Mouse (Mus musculus): Measurements from ENCODE around the gene Arhgap28.

Gene Arhgap28

DNA sequence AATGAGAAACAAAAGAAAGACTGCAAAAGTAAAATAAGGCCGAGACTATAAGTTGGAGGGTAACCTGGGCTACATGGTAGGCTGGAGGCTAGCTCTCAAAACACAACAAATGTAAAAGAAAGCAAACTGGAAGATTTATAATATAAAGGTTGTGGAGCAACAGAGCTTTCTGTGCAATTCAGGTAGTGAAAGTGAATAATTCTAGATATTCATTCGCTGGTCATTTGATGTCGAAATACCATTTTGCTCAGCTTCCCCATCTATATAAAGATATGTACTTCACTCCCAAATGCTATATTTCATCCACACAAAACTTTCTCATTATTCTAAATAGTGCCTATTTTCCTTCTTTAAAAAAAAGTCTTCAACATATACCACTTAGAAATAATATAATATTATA is 66.9 kb downstream of the Arhgap28 start:
- DNase-seq (ENCODE audit: low read depth, low spot score): no peak

DNA sequence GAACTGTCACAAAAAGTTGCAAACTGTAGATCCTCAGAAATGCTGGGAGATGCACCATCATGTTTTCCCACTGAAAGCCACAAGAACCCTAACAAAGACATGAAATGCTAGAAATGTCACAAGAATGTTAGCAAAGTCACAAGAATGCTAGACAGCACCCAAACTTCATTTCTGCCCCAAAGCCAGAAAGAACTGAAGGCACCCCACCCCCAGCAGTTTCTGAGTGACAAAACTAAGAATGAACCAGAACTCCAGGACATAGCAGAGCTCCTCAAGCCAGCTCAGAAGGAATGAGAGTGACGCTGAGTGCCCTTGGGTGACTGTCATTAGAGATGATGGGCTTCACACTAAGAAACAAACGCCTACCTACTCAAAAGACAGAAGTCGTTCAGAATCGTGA is 68.4 kb downstream of the Arhgap28 start:
- no peak for DNase-seq (ENCODE audit: low read depth, low spot score)

GRCm38 (mm10) chr17:67931396-67931795 is 72.5 kb downstream of the Arhgap28 start:
- no peak for DNase-seq (ENCODE audit: low read depth, low spot score)

DNA sequence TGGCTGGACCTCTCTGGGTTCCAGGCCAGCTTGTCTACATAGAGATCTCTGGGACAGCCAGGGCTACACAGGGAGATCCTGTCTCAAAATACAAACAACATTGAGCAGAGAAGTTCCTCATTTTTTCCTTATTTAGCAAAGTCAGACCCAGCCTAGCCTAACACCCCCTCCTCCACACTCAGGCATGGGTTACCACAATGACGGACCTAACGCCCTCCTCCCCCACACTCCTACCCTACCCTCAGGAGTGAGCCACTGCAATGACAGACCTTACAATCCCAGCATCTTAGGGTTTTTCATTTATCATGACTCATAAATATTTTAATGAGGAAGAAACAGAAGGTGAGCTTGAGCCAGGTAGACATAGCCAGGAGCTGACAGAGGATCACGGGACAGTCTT is 73.0 kb downstream of the Arhgap28 start:
- no peak for DNase-seq (ENCODE audit: low read depth, low spot score)

GRCm38 (mm10) chr17:67930467-67930866 is 73.5 kb downstream of the Arhgap28 start:
- no peak for DNase-seq (ENCODE audit: low read depth, low spot score)

DNA sequence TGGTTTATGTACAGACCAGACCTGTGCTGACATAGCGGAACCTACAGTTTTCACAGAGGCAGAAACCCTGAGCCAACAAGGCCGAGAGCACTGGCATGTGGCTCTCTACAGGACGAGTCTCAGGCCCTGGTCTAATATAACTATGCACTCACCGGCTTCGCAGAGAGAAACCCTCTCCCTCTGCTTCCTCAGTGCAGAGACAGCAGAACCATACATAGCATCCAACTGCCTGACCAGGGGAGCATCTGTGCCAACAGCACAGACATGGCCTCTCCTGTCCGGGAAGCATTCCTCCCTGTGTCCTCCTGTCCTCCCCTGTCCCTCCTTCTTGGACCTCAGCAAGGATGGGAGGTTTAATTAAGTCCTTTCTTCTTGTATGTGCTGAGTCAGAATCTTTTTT is 75.6 kb downstream of the Arhgap28 start:
- DNase-seq (ENCODE audit: low read depth, low spot score): no peak

- no peak for DNase-seq (ENCODE audit: low read depth, low spot score)
Measured at GRCm38 (mm10) chr17:67927864-67928263, 76.1 kb downstream of the Arhgap28 start.

DNA sequence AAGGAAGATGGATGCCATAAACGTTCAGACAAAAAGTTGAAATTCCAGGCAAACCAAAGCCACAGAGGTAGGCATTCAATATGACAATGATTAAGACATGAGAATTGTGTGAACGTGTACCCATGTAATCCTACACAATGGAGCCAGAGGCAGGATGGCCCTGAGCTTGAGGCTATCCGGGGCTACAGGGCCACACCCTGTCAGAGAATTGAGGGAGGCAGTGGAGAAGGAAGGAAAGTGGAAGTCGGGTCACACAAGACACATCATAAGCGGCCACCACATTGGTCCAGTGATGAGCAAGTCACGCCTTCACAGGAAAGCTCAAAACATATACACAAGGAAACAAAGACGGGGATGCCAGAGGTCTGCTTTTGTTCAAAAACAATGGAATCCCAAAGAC is 84.0 kb downstream of the Arhgap28 start:
- no peak for DNase-seq (ENCODE audit: low read depth, low spot score)

GRCm38 (mm10) chr17:67918201-67918600 is 85.7 kb downstream of the Arhgap28 start:
- no peak for DNase-seq (ENCODE audit: low read depth, low spot score)

DNA sequence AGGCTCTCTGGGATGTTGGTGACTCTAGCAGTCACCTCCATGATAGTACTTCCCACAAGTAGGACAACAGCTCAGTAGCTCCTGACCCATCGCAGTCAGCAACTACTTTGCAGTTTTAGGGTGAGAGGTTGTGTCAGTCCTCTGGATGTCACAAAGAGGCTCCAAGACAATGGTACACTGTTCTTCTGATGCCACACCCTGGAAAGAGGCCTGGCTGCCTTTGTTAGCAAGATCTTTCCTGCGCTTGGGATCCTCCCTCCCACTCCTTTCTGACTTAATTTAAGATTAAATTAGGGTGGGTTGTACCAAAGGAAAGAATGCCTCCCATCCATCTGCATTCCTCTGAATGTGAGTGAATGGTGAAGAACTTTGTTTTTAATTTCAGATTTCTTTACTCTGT is 87.0 kb downstream of the Arhgap28 start:
- no peak for DNase-seq (ENCODE audit: low read depth, low spot score)

- no peak for DNase-seq (ENCODE audit: low read depth, low spot score)
Measured at GRCm38 (mm10) chr17:67912640-67913039, 91.3 kb downstream of the Arhgap28 start.

DNA sequence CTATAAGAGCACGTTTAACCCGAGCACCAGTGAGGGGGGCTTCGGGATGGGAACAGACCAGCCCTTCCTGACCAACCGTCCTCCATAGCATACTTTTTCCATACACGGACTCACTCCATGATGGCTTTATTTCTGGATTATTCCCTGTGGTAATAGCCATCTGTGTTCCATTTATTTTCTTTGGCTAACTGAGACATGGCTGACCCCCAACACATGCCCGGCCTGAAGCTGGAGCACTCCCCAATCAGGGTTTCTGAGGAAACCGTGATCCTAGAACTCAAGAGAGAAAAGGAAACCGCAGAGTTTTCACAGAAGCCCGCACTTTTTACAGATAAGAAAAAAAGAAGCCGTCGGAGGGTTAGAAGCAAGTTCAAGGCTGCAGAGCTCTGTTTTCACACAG is 91.9 kb downstream of the Arhgap28 start:
- no peak for DNase-seq (ENCODE audit: low read depth, low spot score)

- DNase-seq (ENCODE audit: low read depth, low spot score): no peak
Measured at GRCm38 (mm10) chr17:67908537-67908936, 95.4 kb downstream of the Arhgap28 start.

DNA sequence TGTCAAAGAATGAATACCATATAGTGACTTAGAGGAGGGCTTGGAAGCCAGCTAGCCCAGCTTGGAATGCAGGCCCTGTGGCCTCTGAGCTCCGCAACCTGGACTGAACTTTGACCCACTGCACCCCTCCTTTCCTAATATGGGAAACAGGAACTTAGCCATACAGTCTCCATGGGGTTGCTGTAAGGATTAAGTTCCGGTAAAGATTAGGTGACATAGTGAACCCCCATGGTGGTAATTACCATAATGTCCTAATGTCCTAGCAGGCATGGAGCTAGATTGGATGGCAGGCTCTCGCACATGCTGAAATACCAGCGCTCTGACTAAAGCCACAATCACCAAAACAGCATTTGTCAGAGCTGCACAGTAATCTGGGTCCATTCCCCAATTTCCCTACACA is 95.8 kb downstream of the Arhgap28 start:
- DNase-seq (ENCODE audit: low read depth, low spot score): no peak

DNA sequence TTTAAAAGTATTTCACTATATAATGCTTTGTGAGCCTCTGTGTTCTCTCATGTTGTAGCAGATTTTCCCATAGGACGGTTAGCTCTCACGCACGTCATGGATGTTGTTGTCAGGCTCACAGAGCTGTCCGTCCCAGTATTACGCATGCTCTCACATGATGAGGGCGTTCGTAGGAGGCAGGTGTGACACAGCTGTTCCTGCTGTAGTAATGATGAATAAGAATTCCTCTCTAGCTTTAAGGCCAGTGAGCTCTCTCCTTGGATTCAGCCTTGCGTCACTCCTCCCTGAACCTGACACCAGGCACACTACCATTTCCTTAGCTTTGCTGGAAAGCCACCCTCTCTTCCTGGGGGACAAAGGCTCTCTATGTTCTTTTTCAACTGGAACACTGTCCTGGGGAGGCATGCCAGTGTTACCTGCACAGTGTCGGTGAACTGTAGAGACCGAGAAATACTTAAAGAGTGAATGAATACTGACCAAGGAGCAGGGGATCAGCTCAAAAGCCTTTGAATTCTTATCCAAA is 96.3 kb downstream of the Arhgap28 start:
- no peak for DNase-seq (ENCODE audit: low read depth, low spot score)

DNA sequence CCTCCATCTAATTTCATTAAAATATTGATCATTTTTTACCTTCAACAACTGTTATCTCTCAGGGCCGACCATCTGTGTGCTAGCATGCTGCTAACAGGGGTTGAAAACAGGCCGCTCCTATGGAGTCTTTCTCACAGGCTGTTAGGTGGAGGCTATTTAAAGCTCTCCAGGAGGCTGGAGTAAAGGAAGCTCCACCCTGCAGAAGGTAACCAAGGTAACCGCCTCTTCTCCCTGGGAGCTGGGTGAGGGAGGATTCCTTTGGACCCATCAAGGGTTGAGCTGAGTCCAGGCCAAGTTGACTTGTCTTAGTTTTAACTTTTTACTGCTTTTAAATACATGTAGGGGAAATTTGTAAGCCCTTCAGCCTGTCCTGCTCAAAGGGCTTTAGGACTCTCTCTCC is 97.7 kb downstream of the Arhgap28 start:
- no peak for DNase-seq (ENCODE audit: low read depth, low spot score)

DNA sequence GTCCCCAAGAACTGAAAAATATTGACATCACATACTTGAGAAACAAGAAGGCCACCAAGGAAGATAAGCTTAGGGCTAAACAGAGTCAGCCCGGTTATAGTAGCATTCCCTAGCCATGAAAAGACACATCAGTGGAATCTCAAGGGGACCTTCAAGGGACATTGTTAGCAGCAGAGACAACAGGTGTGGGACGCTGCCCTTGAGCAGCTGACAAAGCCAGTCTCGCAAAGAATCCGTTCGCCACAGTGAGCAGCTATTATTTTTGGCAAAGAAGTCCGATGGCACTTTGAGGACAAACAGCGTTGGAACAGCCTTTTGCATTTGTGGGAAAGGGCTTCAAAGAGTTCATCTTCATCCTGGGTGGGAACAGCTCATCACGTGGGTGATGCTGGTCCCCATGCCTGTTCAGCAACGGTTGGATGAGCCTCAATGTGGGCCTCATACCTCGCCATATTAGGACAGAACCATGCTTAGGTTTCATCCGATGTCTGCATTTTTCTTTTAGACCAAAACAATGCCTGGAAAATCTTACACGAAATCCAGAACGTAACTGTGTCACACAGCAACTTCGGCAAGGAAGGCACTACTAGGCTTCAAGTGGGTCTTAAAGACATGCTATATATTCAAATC is 99.5 kb downstream of the Arhgap28 start:
- no peak for DNase-seq (ENCODE audit: low read depth, low spot score)

DNA sequence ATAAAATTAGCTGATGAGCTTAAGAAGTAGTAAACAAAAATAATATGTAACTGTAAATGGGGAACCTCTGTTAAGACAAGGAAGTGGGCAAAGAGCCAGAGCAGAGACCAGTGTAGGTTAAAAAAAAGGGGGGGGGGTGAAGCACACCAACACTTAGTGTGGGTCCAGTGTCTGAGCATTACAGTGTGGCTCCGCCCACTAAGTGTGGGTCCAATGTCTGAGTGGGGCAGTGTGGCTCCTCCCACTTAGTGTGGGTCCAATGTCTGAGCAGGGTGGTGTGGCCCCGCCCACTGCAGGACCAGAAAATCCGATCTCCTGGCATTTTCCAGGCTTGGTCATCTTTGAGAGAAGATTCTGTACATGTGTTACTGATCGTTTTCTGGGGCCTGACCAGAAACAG is 101.1 kb downstream of the Arhgap28 start:
- no peak for DNase-seq (ENCODE audit: low read depth, low spot score)

- DNase-seq (ENCODE audit: low read depth, low spot score): no peak
Measured at GRCm38 (mm10) chr17:67901161-67901560, 102.8 kb downstream of the Arhgap28 start.

DNA sequence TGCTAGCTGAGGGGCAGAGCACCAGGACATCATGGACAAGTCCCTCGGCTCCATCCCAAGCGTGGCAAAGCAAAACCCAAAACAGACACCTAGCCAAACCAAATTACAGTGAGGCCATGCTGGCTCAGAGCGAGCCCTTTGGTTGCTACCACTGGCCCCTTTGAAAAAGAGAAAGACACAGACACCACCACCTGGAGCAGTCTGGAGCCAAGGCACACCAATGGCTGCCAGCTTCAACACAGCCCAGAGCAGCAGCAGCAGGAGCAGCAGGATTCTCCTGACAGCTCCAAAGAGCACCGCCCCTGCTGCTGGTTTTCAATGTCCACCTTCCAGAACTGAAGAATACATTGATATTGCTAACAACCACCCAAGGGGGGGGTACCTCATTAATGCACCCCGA is 104.5 kb downstream of the Arhgap28 start:
- no peak for DNase-seq (ENCODE audit: low read depth, low spot score)

GRCm38 (mm10) chr17:67896413-67896812 is 107.5 kb downstream of the Arhgap28 start:
- no peak for DNase-seq (ENCODE audit: low read depth, low spot score)

- no peak for DNase-seq (ENCODE audit: low read depth, low spot score)
Measured at GRCm38 (mm10) chr17:67889481-67890325, 114.2 kb downstream of the Arhgap28 start.

- no peak for DNase-seq (ENCODE audit: low read depth, low spot score)
Measured at GRCm38 (mm10) chr17:67888081-67888480, 115.8 kb downstream of the Arhgap28 start.
